Mouse (Mus musculus) CH12.LX (cell line): ENCODE measurements around the gene Gm21976.

Experiments used
- CTCF ChIP-seq, 2 experiments: IDR thresholded peaks in 1 of 2; conservative IDR thresholded peaks in 1 of 2; 2 replicates each; pipeline ENCODE4 v1.5.1; 2011 to 2012; ENCODE audit warnings: low read depth in 2 of 2, low read length in 2 of 2, improper control_type of control experiment in 1 of 2, inconsistent platforms in 1 of 2, mild to moderate bottlenecking in 1 of 2, moderate library complexity in 1 of 2
- E2F4 ChIP-seq: IDR thresholded peaks from 2 replicates; pipeline ENCODE4 v1.6.1; 2011; ENCODE audit warnings: low read depth, low read length, improper control_type of control experiment; ENCODE audit not compliant: insufficient replicate concordance
- EP300 ChIP-seq: IDR thresholded peaks from 2 replicates; pipeline ENCODE4 v1.6.1; 2011; ENCODE audit warnings: low read length, improper control_type of control experiment
- MEF2A ChIP-seq: IDR thresholded peaks from 2 replicates; pipeline ENCODE4 v1.6.1; 2014; ENCODE audit warnings: low read depth, mild to moderate bottlenecking, inconsistent platforms, low read length, improper control_type of control experiment, borderline replicate concordance
- MXI1 ChIP-seq: IDR thresholded peaks from 2 replicates; pipeline ENCODE4 v1.6.1; 2011; ENCODE audit warnings: mild to moderate bottlenecking, low read depth, low read length, improper control_type of control experiment
- MYC ChIP-seq: IDR thresholded peaks from 2 replicates; pipeline ENCODE4 v1.6.1; 2011; ENCODE audit warnings: low read depth, mild to moderate bottlenecking, improper control_type of control experiment, low read length
- PAX5 ChIP-seq: IDR thresholded peaks from 2 replicates; pipeline ENCODE4 v1.6.1; 2012; ENCODE audit warnings: low read length, inconsistent platforms, mixed read lengths
- POLR2A ChIP-seq: IDR thresholded peaks from 2 replicates; pipeline ENCODE4 v1.6.1; 2011; ENCODE audit warnings: low read depth, mild to moderate bottlenecking, improper control_type of control experiment, low read length
- UBTF ChIP-seq: IDR thresholded peaks from 2 replicates; pipeline ENCODE4 v1.6.1; 2012; ENCODE audit warnings: low read depth, mild to moderate bottlenecking, inconsistent platforms, low read length, improper control_type of control experiment, moderate library complexity
- ZNF384 ChIP-seq: IDR thresholded peaks from 2 replicates; pipeline ENCODE4 v1.6.1; 2012; ENCODE audit warnings: low read depth, low read length, improper control_type of control experiment, inconsistent platforms

GRCm38 (mm10) chr13:98276253-98276652 is 3.4 kb upstream of the Gm21976 start:
- TF ChIP-seq CTCF (conservative IDR thresholded peaks at IDR 0.05 in 1 of 2, IDR thresholded peaks at IDR 0.05 in 1 of 2; ENCODE audit: low read depth in 2 of 2, low read length in 2 of 2): no peak
- no peak for TF ChIP-seq E2F4
- TF ChIP-seq MXI1: no peak
- TF ChIP-seq POLR2A: no peak
- TF ChIP-seq UBTF: no peak
- no peak for TF ChIP-seq EP300
- no peak for TF ChIP-seq PAX5
- TF ChIP-seq ZNF384: no peak
- TF ChIP-seq MEF2A: no peak
- TF ChIP-seq MYC: no peak
